Mouse (Mus musculus) megakaryocyte, embryonic 14.5 days (primary cell): ENCODE data around the gene Defb20.

Experiments
- FLI1 ChIP-seq: IDR thresholded peaks from 2 replicates; pipeline ENCODE4 v1.6.1; 2012; ENCODE audit warnings: low read length, inconsistent platforms, mixed read lengths
- GATA1 ChIP-seq: IDR thresholded peaks from 3 replicates; pipeline ENCODE4 v1.6.1; 2012; ENCODE audit warnings: mixed read lengths, low read length, inconsistent platforms, borderline replicate concordance

DNA sequence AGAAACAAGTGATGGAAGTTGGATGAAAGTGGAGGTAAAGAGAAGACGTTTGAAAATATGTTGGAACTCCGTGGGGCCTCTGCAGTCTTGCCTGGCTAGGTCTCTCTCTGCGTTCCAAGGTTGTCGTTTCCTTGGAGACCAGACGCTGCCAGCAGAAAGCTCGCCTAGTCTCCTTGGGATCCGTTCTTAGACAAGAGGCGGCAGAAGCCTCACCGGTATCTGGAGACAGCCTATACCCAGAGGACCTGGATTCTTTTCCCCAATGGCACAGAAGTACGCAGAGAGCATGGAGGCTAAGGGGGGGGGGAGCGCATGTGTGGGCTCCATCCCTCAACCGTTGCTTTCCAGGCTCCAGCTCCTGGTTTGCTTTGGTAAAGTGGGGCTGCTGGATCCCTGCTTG is 49.4 kb upstream of the Defb20 start:
- no peak for TF ChIP-seq GATA1
- TF ChIP-seq FLI1 = no peak
